Mouse (Mus musculus) heart, embryonic 14.5 days (tissue): Measurements from ENCODE around the gene Lrrc74a. TPM values are rescaled to one million over a fixed set of nuclear protein-coding genes. Genes with fewer than 3 reads are reported as not detected.

ENCODE experiments used
- ATAC-seq: fragments of 200-750 bp; cut with Nextera tagmentation; 2 replicates; pipeline ENCODE4 v1.8.0; 2017; ENCODE audit warnings: low read depth, moderate TSS enrichment; ENCODE audit not compliant: insufficient number of reproducible peaks, insufficient read depth, low FRiP score
- H3K27ac ChIP-seq, 2 experiments: fragments of 200-500 bp in 1 of 2; fragments of 300-500 bp in 1 of 2; sonication (generic) in 1 of 2; replicated peaks in 1 of 2; 2 replicates each; pipeline ENCODE4 v1.5.1; 2012 to 2014; ENCODE audit warnings: low read depth in 2 of 2, low read length in 2 of 2, control low read depth in 1 of 2, mild to moderate bottlenecking in 1 of 2, mixed read lengths in 1 of 2; ENCODE audit not compliant: control insufficient read depth in 1 of 2, insufficient read depth in 1 of 2
- H3K27me3 ChIP-seq: fragments of 300-500 bp; sonication (generic); 2 replicates; pipeline ENCODE4 v1.6.1; 2014; ENCODE audit warnings: mild to moderate bottlenecking, low read length, control low read depth; ENCODE audit not compliant: control insufficient read depth, insufficient read depth
- H3K36me3 ChIP-seq: fragments of 300-500 bp; sonication (generic); 2 replicates; pipeline ENCODE4 v1.6.1; 2014; ENCODE audit warnings: mild to moderate bottlenecking, control low read depth, low read length, mixed read lengths; ENCODE audit not compliant: control insufficient read depth, insufficient read depth
- H3K4me1 ChIP-seq, 2 experiments: fragments of 200-500 bp in 1 of 2; fragments of 300-500 bp in 1 of 2; sonication (generic) in 1 of 2; 2 replicates each; pipeline ENCODE4 v1.6.1; 2012 to 2014; ENCODE audit warnings: low read length in 2 of 2, control low read depth in 1 of 2, mixed read lengths in 1 of 2; ENCODE audit not compliant: control insufficient read depth in 2 of 2, insufficient read depth in 2 of 2
- H3K4me2 ChIP-seq: fragments of 300-500 bp; sonication (generic); 2 replicates; pipeline ENCODE4 v1.6.1; 2014; ENCODE audit warnings: mild to moderate bottlenecking, low read length
- H3K4me3 ChIP-seq, 2 experiments: fragments of 200-500 bp in 1 of 2; fragments of 300-500 bp in 1 of 2; sonication (generic) in 1 of 2; 2 replicates each; pipeline ENCODE4 v1.5.1; 2012 to 2014; ENCODE audit warnings: low read length in 2 of 2, mild to moderate bottlenecking in 2 of 2, control low read depth in 1 of 2, low read depth in 1 of 2, moderate library complexity in 1 of 2; ENCODE audit not compliant: control insufficient read depth in 1 of 2, insufficient read depth in 1 of 2
- H3K9ac ChIP-seq: fragments of 300-500 bp; sonication (generic); 2 replicates; pipeline ENCODE4 v1.6.1; 2014; ENCODE audit warnings: mild to moderate bottlenecking, low read length
- H3K9me3 ChIP-seq: fragments of 300-500 bp; sonication (generic); 2 replicates; pipeline ENCODE4 v1.6.1; 2016; ENCODE audit warnings: low read length, control low read depth; ENCODE audit not compliant: control insufficient read depth
- WGBS: fragments of 180-500 bp; shearing (Covaris S2); extraction: QIAGEN DNeasy Blood & Tissue Kit; methylation state at CpG from one replicate; pipeline ENCODE4 v1.1.7; 2014; 5-methylcytosine and 5-hydroxymethylcytosine counted together
- polyA plus RNA-seq: library from polyadenylated mRNA; unstranded; fragments of >200 nt; fragmentation: Nextera tagmentation; extraction: Ambion mirVana; gene quantifications from 2 replicates; pipeline ENCODE4 v1.2.1, GENCODE M21; 2014

Gene Lrrc74a
- polyA plus RNA-seq, 1 experiment from 2014 or later: not detected

DNA sequence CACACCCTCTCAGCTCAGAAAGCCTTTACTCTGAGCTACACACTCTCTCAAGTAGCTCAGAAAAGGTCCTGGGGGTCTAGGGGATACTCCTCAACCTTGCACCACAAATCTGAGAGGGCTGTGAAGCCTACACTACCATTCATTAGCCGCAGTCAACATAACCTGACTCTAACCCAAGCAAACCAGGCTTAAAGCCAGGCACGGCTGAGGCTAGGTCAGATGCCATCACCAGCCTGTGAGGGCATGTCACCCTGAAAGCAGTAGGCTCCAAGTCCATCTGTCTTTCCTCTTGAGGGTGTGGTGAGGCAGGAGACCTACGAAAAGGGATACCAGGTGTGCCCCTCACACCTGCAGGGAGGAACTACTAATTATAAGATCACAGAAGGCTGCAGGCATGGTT is 62.2 kb downstream of the Lrrc74a start:
- H3K9me3 ChIP-seq: no peaks in the 10 kb centered on the region
- ATAC-seq: no peak
- H3K4me1 ChIP-seq: peaks cover 30 to 42% of the 10 kb centered on the region in 2 experiments
- H3K4me2 ChIP-seq: no peak overlapping the region
- H3K36me3 ChIP-seq: no peaks in the 10 kb centered on the region
- no peaks in the 10 kb centered on the region for H3K27me3 ChIP-seq
- no peak overlapping the region for H3K4me3 ChIP-seq
- H3K27ac ChIP-seq: no peak overlapping the region
- H3K9ac ChIP-seq: no peak overlapping the region
- 79% methylated on average over 3 of the region's 3 CpGs for WGBS

DNA sequence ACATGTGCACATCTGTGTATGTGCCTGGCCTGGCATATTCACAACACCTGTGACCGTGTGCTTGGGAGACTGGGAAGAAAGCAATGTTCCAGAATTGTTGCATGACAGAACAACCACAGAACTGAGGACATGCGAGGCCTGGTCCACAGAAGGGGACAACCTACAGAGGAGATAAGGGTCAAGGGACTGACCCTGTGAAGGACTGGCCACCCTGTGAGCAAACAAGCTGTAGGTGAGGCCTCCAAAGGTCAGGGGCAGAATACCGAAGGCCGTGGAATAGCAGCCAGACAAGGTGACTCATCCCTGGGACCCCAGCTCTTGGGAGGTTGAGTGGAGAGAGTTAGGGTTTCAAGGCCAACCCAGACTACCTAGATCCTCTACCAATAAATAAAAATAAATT is 63.6 kb downstream of the Lrrc74a start:
- Histone ChIP-seq H3K4me3 (no peak overlapping the region), H3K9ac (no peak overlapping the region), H3K9me3 (no peaks in the 10 kb centered on the region), H3K27ac (no peak overlapping the region), H3K4me1 (peaks cover 42 to 56% of the 10 kb centered on the region in 2 experiments), H3K27me3 (no peaks in the 10 kb centered on the region), H3K36me3 (no peaks in the 10 kb centered on the region), H3K4me2 (no peak overlapping the region)
- 77% methylated on average over 4 of the region's 4 CpGs for WGBS
- ATAC-seq: no peak

DNA sequence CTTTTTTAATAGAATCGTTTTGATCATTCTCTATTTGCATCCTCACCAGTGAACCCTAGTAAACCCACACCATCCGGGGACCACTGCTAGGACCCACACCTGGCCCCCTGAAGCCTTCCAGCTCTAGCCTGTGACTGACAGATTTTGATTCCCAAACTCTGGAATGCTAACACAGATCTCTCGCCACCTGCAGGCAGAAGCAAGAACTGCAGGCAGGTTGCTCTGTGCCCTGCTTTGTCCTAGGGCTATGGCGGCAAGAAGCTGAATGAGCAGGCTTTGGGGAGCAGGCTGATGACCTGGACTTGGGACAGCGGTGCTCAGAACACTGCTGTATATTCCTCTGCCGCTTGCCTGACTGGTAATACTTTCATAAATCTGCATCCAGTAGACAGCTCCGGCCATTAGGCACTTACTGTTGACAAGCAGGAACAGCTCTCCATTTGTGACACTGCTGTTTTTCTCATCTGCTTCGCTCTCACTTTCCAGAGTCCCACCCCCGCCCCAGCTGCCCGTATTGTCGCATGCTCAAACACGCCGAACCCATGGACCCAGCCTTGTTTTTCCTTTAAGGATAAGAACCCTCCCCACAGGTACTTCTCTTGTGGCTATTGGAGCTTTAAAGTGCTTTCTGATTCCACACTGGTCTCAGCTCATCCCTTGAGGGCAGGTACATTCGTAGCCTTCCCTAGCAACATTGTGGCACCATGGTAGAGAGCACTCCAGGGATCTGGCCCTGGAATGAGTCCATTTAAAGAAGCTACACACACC is 64.8 kb downstream of the Lrrc74a start:
- ATAC-seq: no peak
- no peaks in the 10 kb centered on the region for H3K36me3 ChIP-seq
- 16% methylated on average over 14 of the region's 14 CpGs for WGBS
- H3K9ac ChIP-seq: peak overlapping the region; percentile 17; the same call in 1 of the 2 replicates
- no peaks in the 10 kb centered on the region for H3K9me3 ChIP-seq
- H3K27ac ChIP-seq: peak overlapping the region; percentile 46 to 69
- H3K4me2 ChIP-seq: peak overlapping the region; percentile 38
- no peaks in the 10 kb centered on the region for H3K27me3 ChIP-seq
- no peak overlapping the region for H3K4me3 ChIP-seq
- peaks cover 41 to 60% of the 10 kb centered on the region in 2 experiments for H3K4me1 ChIP-seq

DNA sequence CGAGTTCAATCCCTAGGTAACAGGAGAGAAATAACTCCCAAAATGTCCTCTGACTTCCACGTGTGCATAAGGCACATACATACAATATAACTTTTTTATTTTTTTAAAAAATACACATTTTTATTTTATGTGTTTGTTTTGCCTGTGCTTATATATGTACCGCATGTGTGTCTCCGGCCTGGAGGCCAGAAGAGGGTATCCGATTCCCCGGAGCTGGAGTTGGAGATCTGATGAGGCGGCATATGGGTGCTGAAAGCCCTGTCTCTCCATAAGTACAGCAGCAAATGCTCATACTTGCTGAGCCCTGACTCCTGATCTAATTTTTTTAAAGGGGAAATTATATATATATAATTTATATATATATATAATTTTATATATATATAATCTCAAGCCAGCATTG is 65.6 kb downstream of the Lrrc74a start:
- Histone ChIP-seq H3K27ac (peak overlapping the region in 1 of 2 experiments; percentile 99; a peak in 2 of 4 replicates), H3K4me3 (no peak overlapping the region), H3K9ac (no peak overlapping the region), H3K4me2 (no peak overlapping the region), H3K9me3 (no peaks in the 10 kb centered on the region), H3K27me3 (no peaks in the 10 kb centered on the region), H3K4me1 (peaks cover 49 to 65% of the 10 kb centered on the region in 2 experiments), H3K36me3 (no peaks in the 10 kb centered on the region)
- ATAC-seq: no peak
- 78% methylated on average over 7 of the region's 7 CpGs for WGBS

DNA sequence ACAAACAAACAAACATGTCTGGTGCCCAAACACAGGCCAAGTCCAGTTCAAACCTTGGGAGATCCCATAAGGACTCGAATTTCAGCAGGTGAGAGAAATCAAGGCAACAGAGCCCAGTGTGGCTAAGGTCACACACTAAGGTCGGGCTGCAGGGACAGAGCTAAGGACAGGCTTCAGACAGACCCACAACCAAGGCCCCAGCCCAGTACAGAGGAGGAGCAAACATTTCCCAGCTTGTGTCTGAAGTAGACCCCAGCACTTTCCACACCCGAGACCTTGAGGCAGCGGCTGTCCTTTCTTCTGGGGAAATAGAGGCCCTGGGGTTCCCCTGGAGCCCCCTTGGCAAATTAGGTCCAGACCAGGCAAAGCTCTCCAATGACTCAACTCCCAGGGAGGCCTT is 66.2 kb downstream of the Lrrc74a start:
- H3K4me1 ChIP-seq: peaks cover 50 to 68% of the 10 kb centered on the region in 2 experiments
- H3K9ac ChIP-seq: peak overlapping the region; percentile 62
- 37% methylated on average over 4 of the region's 4 CpGs for WGBS

DNA sequence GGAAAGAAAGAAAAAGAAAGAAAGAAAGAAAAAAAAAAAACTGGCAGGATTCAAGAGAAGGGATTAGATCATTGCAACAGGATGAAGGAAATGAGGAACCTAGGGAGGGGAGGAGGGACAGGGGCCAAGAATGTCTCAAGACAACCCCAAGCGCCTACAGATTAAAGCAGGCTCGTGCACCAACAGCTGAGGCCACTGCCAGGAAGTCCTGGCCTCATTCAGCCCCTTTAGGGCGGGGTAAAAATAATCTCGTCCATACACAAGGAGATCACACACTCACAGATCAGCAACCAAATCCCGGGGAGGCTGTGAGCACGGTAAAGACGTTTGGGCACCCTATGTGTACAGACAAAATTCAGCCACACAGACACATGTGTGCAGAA is 66.6 kb downstream of the Lrrc74a start:
- Histone ChIP-seq H3K4me2 (peak overlapping the region; percentile 63), H3K27ac (peak overlapping the region; percentile 97 to 99), H3K4me3 (peak overlapping the region; percentile 7 to 15; a peak in 3 of 4 replicates), H3K27me3 (no peaks in the 10 kb centered on the region), H3K36me3 (no peaks in the 10 kb centered on the region), H3K9me3 (no peaks in the 10 kb centered on the region), H3K4me1 (peaks cover 48 to 67% of the 10 kb centered on the region in 2 experiments), H3K9ac (peak overlapping the region; percentile 69)
- ATAC-seq: peak; percentile 51
- 1% methylated on average over 7 of the region's 7 CpGs for WGBS

More for the DNA sequence above, 66.2 kb downstream of the Lrrc74a start:
- H3K27ac ChIP-seq: peak overlapping the region; percentile 97 to 99
- no peak for ATAC-seq
- H3K27me3 ChIP-seq: no peaks in the 10 kb centered on the region
- no peak overlapping the region for H3K4me3 ChIP-seq
- no peaks in the 10 kb centered on the region for H3K9me3 ChIP-seq
- H3K36me3 ChIP-seq: no peaks in the 10 kb centered on the region
- H3K4me2 ChIP-seq: peak overlapping the region; percentile 63

DNA sequence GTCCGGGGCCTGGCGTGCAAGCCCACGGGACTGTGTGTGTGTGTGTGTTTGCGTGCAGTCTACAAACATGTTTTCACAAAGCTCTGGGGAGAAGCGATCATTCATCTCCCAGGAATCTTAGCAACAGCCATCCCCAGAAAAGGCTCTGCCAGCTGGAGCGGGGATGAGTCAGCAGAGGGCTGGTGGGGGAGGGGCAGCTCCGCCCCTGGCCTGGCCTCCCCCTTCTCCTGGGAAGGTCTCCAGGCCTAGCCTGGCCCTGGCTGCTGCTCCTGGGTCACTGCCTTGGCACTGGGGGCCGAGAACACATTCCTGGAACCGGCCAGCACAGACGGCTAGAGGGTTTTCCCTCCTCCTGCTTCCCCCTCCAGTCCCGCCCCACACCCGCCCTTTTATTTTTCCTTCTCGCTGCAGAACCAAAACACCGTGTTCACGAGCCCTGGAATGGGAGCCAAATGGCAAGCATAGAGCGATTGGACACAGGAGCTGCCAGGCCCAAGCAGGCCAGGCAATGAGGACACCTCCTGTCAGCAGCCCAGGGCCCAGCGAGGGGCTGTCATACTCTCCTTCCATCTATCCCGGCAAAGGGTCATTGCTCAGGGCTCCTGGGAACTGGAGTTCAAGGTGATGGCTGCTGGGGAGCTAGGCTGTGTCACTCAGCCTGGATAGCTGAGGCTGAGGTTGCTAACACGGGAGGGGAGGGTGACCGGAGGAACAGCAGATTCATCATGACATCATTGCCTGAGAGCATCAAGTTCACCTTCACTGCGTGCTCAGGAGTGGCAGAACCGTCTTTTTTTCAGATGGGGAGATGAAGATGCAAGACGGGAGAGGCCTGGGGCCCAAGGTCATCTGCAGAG is 67.2 kb downstream of the Lrrc74a start:
- 2% methylated on average over 23 of the region's 23 CpGs for WGBS
- H3K27ac ChIP-seq: peak overlapping the region; percentile 97 to 99
- ATAC-seq: peak; percentile 86
- no peaks in the 10 kb centered on the region for H3K27me3 ChIP-seq
- H3K4me1 ChIP-seq: peaks cover 52 to 73% of the 10 kb centered on the region in 2 experiments
- H3K9ac ChIP-seq: peak overlapping the region; percentile 69
- no peaks in the 10 kb centered on the region for H3K9me3 ChIP-seq
- peak overlapping the region; percentile 7 to 19; a peak in 3 of 4 replicates for H3K4me3 ChIP-seq
- no peaks in the 10 kb centered on the region for H3K36me3 ChIP-seq
- H3K4me2 ChIP-seq: peak overlapping the region; percentile 63
